Mouse (Mus musculus): ENCODE results near the gene Pex11b. TPM values are rescaled to one million over a fixed set of nuclear protein-coding genes. Genes with fewer than 3 reads are reported as not detected.
A peak's percentile ranks its signal among the peaks of the same experiment; 100 is the strongest.
"Not testable (repeated sequence)": the region's sequence is repeated elsewhere in the genome, so short reads cannot be mapped to it uniquely, and the experiment has no call there.

Pex11b gene
- polyA plus RNA-seq, 1 experiment from 2014 or later: 39.0 TPM

- Histone ChIP-seq H3K4me3 (peak within 1 kb of the TSS; percentile 92), H3K36me3 (peaks cover 7% of the 10 kb centered on the region), H3K27me3 (ENCODE audit: insufficient read depth, poor library complexity, severe bottlenecking) (peaks cover 17% of the 10 kb centered on the region), H3K9me3 (no peaks in the 10 kb centered on the region), H3K27ac (peak within 1 kb of the TSS; percentile 98), H3K4me1 (peaks cover 52% of the 10 kb centered on the region)
- 1% methylated on average over 27 of the region's 27 CpGs for WGBS
- peak; percentile 98 for DNase-seq (ENCODE audit: low spot score)
Observed at GRCm38 (mm10) chr3:96600639-96601250, 34.4 kb upstream of the Pex11b start, which contains the start of gene Lix1l. Gene Lix1l (plus strand): TSS chr3:96601149.

DNA sequence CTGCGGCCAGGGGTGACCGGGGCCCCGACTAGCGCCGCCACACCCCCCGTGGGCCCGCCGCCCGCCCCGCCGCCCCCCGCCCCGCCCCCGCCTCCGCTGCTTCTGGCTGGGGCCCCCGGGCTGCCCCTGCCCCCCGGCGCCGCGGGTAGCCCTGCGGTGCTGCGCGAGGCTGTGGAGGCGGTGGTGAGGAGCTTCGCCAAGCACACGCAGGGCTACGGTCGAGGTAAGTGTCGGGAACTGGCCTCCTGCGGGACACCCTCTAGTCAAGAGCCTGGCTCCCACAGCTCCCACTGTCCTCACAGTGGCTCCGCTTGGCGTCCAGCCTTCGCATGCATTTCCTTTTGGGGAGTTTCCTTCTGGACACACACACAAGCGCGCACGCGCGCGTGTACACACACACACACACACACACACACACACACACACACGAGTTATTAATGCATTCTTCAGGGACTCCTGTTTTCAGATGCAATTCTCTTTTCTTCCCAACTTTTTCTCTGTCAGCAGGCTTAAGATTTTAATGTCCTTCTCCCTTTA, 33.9 kb upstream of the Pex11b start:
- WGBS: under 1% methylated on average over 38 of the region's 40 CpGs
- H3K4me3 ChIP-seq: peak overlapping the region; percentile 92
- peaks cover 47% of the 10 kb centered on the region for H3K4me1 ChIP-seq
- no peaks in the 10 kb centered on the region for H3K9me3 ChIP-seq
- H3K27me3 ChIP-seq (ENCODE audit: insufficient read depth, poor library complexity, severe bottlenecking): peaks cover 12% of the 10 kb centered on the region; the same call in 1 of the 2 replicates
- DNase-seq (ENCODE audit: low spot score): peak; percentile 88
- peak overlapping the region; percentile 98 for H3K27ac ChIP-seq
- H3K36me3 ChIP-seq: peaks cover 11% of the 10 kb centered on the region

DNA sequence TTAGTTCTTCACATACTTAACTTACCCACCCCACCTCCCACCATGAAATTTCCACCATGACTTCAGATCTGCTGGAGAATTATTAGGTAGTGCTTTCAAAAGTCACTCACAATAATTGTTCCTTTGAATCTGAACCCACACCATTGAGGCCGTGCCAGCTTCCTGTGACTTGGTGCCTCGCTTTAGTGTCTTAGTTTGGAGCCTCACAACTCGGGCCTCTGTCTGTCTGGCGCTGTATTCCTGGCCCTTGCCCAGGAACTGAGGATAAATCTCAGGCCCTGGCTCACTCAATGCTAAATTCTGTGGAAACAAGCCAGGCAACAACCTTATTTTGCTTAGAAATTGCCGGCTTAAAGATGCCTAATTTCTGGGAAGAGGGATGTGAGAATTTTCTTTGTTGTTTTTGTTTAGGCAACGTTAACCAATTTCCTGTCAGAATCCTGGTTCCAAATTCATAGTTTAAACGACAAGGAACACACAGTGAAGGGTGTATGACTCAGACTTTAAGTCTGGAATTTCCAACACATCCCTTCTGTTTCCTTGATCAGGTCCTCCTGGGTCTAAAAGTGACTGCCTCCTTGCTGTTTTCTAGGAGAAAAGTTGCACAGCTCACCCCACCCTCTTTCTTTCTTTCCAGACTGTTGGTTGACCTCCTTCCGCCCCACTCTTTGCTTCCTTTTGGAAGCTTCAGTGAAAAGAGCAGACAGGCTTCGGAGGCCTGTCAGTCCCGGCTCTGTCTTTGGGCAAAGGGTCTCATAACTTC, 33.1 kb upstream of the Pex11b start:
- Histone ChIP-seq H3K9me3 (no peaks in the 10 kb centered on the region), H3K27me3 (ENCODE audit: insufficient read depth, poor library complexity, severe bottlenecking) (peaks cover 8% of the 10 kb centered on the region; the same call in 1 of the 2 replicates), H3K36me3 (peaks cover 11% of the 10 kb centered on the region), H3K27ac (peak overlapping the region; percentile 98), H3K4me1 (peaks cover 39% of the 10 kb centered on the region), H3K4me3 (peak overlapping the region; percentile 92)
- no peak for DNase-seq (ENCODE audit: low spot score)
- 42% methylated on average over 10 of the region's 10 CpGs for WGBS

GRCm38 (mm10) chr3:96602704-96603084, 32.5 kb upstream of the Pex11b start:
- 62% methylated on average over 5 of the region's 5 CpGs for WGBS
- H3K36me3 ChIP-seq: peaks cover 15% of the 10 kb centered on the region
- DNase-seq (ENCODE audit: low spot score): no peak
- peaks cover 33% of the 10 kb centered on the region for H3K4me1 ChIP-seq
- no peaks in the 10 kb centered on the region for H3K9me3 ChIP-seq
- peaks cover 8% of the 10 kb centered on the region; the same call in 1 of the 2 replicates for H3K27me3 ChIP-seq (ENCODE audit: insufficient read depth, poor library complexity, severe bottlenecking)
- H3K4me3 ChIP-seq: peak overlapping the region; percentile 92
- H3K27ac ChIP-seq: peak overlapping the region; percentile 98; the same call in 1 of the 2 replicates

DNA sequence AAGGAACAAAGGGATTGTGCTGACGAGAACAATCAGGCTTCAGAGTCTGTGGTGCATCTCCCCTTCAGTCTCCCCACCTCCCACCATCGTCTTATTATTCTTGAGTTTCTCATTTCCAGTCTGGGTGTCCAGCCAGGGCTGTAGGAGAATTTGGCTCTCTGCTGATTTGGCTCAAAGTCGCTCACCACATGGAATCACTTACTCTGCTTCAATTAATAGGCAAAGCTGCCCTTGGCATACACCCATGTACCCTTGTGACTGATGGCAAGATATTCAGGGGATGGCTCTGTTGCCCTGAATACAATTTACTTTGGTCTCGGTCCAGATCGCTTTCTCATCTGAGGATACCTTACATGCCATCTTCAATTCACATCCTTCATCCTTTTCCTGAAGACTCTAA, 31.9 kb upstream of the Pex11b start:
- peaks cover 27% of the 10 kb centered on the region for H3K4me1 ChIP-seq
- H3K27ac ChIP-seq: 0 out of 2 replicates have a peak overlapping the region, but pooled peaks have one; percentile 98
- 80% methylated on average over 5 of the region's 5 CpGs for WGBS
- H3K4me3 ChIP-seq: peak overlapping the region; percentile 92; the same call in 1 of the 2 replicates
- no peaks in the 10 kb centered on the region for H3K9me3 ChIP-seq
- peaks cover 19% of the 10 kb centered on the region for H3K36me3 ChIP-seq
- DNase-seq (ENCODE audit: low spot score): no peak
- H3K27me3 ChIP-seq (ENCODE audit: insufficient read depth, poor library complexity, severe bottlenecking): peaks cover 8% of the 10 kb centered on the region; the same call in 1 of the 2 replicates

- H3K27me3 ChIP-seq (ENCODE audit: insufficient read depth, poor library complexity, severe bottlenecking); DNase-seq (ENCODE audit: low spot score); H3K27ac ChIP-seq; H3K4me3 ChIP-seq; H3K9me3 ChIP-seq: not testable (repeated sequence)
- 82% methylated on average over 4 of the region's 4 CpGs for WGBS
- H3K4me1 ChIP-seq: peaks cover 24% of the 10 kb centered on the region
- peaks cover 25% of the 10 kb centered on the region for H3K36me3 ChIP-seq
Observed at GRCm38 (mm10) chr3:96606007-96606406, 29.2 kb upstream of the Pex11b start.

DNA sequence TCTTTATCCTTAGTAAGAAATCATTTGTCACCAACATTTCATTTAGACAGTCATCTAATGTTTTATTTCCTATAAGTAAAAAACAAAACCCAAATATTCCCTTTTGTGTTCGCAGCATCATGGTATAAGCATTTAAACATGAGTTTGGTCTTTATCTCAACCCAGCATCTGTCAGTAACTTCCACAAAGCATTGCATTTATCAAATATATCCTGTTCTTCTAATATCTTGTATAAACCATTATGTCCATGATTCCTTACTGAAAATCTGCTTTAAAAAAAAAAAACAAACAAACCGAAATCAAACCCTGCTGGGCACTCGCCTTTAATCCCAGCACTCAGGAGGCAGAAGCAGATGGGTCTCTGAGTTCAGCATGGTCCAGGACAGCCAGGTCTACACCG, 28.6 kb upstream of the Pex11b start:
- peaks cover 24% of the 10 kb centered on the region for H3K4me1 ChIP-seq
- no peak for DNase-seq (ENCODE audit: low spot score)
- 83% methylated on average over 4 of the region's 4 CpGs for WGBS
- no peaks in the 10 kb centered on the region for H3K9me3 ChIP-seq
- H3K27me3 ChIP-seq (ENCODE audit: insufficient read depth, poor library complexity, severe bottlenecking): no peaks in the 10 kb centered on the region
- peaks cover 25% of the 10 kb centered on the region for H3K36me3 ChIP-seq
- H3K27ac ChIP-seq: no peak overlapping the region
- H3K4me3 ChIP-seq: no peak overlapping the region

DNA sequence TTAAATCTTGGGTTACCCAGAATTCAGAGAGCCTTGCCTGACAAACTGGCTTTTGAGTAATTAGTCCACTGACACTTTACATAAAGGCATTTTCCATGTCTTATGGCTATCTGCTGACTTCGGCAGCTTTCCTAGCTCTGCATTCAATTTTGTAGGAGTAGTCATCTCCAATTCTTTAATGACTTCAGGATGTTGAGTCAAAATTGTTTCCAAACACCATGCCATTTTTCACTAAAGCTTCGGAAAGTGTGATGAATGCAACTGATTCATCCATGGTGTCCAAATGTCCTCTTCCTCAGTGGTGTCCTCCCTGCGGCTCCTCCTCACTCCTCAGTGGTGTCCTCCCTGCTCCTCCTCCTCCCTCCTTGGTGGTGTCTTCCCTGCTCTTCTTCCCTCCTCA, 17.2 kb upstream of the Pex11b start:
- H3K4me1 ChIP-seq: no peaks in the 10 kb centered on the region
- H3K36me3 ChIP-seq: peaks cover 79% of the 10 kb centered on the region
- H3K27me3 ChIP-seq (ENCODE audit: insufficient read depth, poor library complexity, severe bottlenecking): no peaks in the 10 kb centered on the region
- DNase-seq (ENCODE audit: low spot score): no peak
- no peak overlapping the region for H3K4me3 ChIP-seq
- WGBS: 93% methylated on average over 3 of the region's 3 CpGs
- no peak overlapping the region for H3K27ac ChIP-seq
- H3K9me3 ChIP-seq: no peaks in the 10 kb centered on the region

GRCm38 (mm10) chr3:96623201-96623600, 12.0 kb upstream of the Pex11b start:
- Histone ChIP-seq H3K4me3 (no peak overlapping the region), H3K27ac (no peak overlapping the region), H3K27me3 (ENCODE audit: insufficient read depth, poor library complexity, severe bottlenecking) (no peaks in the 10 kb centered on the region), H3K9me3 (no peaks in the 10 kb centered on the region), H3K36me3 (peaks cover 79% of the 10 kb centered on the region), H3K4me1 (no peaks in the 10 kb centered on the region)
- DNase-seq (ENCODE audit: low spot score): no peak
- WGBS: 91% methylated on average over 4 of the region's 4 CpGs

DNA sequence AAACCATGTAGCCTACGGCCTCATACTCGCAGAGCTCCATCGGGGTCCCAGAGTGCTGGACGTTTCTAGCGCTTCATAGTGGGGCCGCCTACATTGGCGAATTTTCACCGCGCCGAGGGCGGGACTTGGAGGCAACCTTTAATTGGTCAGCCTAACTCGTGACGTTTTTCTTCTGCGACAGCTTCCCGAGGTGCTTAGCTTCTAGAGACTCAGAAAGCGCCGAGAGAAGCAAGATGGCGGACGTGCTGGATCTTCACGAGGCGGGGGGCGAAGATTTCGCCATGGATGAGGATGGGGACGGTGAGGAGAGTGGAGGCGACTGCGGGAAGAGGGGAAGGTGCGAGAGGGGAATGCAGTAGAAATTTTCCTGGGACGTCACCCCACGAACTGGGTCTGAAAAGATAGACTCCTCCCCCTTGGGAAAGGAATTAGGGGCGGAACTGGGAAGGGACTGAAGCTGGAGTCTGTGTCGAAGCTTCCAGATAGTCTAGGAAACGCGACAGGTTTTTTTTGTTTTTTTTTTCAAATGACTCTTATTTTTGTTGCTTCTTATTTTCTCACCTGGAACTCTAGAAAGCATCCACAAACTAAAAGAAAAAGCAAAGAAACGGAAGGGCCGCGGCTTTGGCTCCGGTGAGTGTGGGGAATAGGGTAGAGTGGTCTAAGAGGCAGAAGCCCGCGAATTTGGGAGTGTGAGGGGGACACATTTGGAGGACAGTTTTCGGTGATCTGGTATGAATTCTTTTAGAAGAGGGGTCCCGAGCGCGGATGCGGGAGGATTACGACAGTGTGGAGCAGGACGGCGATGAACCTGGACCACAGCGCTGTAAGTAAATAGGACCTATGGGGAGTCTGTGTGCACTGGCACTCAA, 5.2 kb upstream of the Pex11b start, which contains the start of gene Rbm8a:
TSS of gene Rbm8a (plus strand) at position 205 of the 872 bp plus-strand sequence.
- peaks cover 14% of the 10 kb centered on the region for H3K4me1 ChIP-seq
- 1% methylated on average over 48 of the region's 48 CpGs for WGBS
- peak within 1 kb of the TSS; percentile 95 for H3K27ac ChIP-seq
- DNase-seq (ENCODE audit: low spot score): peak; percentile 98
- peaks cover 44% of the 10 kb centered on the region for H3K36me3 ChIP-seq
- H3K9me3 ChIP-seq: no peaks in the 10 kb centered on the region
- peak within 1 kb of the TSS; percentile 78 for H3K4me3 ChIP-seq
- H3K27me3 ChIP-seq (ENCODE audit: insufficient read depth, poor library complexity, severe bottlenecking): no peaks in the 10 kb centered on the region

GRCm38 (mm10) chr3:96632058-96632457, 3.1 kb upstream of the Pex11b start:
- Histone ChIP-seq H3K27me3 (ENCODE audit: insufficient read depth, poor library complexity, severe bottlenecking) (no peaks in the 10 kb centered on the region), H3K9me3 (no peaks in the 10 kb centered on the region), H3K36me3 (peaks cover 33% of the 10 kb centered on the region), H3K4me3 (no peak overlapping the region), H3K4me1 (peaks cover 34% of the 10 kb centered on the region), H3K27ac (no peak overlapping the region)
- no peak for DNase-seq (ENCODE audit: low spot score)

GRCm38 (mm10) chr3:96634015-96634414, 1.2 kb upstream of the Pex11b start:
- Histone ChIP-seq H3K4me1 (peaks cover 35% of the 10 kb centered on the region), H3K36me3 (peaks cover 43% of the 10 kb centered on the region), H3K27ac (no peak overlapping the region), H3K4me3 (no peak overlapping the region; the same call in 1 of the 2 replicates), H3K9me3 (no peaks in the 10 kb centered on the region), H3K27me3 (ENCODE audit: insufficient read depth, poor library complexity, severe bottlenecking) (no peaks in the 10 kb centered on the region)
- 51% methylated on average over 1 of the region's 1 CpGs for WGBS
- DNase-seq (ENCODE audit: low spot score): no peak
